Mouse (Mus musculus): ENCODE results near the gene DXBay18. TPM values are rescaled to one million over a fixed set of nuclear protein-coding genes. Genes with fewer than 3 reads are reported as not detected.
A peak's percentile ranks its signal among the peaks of the same experiment; 100 is the strongest.
"Not testable (repeated sequence)": the region's sequence is repeated elsewhere in the genome, so short reads cannot be mapped to it uniquely, and the experiment has no call there.

The DXBay18 gene
- not detected for total RNA-seq (2022)

- not testable (repeated sequence) for DNase-seq (ENCODE audit: low spot score)
These were observed at the start of gene DXBay18 for GRCm38 (mm10) chrX:73149350-73149749. DXBay18 (minus strand) TSS chrX:73149450.

GRCm38 (mm10) chrX:73191934-73192333 lies 42.7 kb upstream of the DXBay18 start, which contains the start of gene Xlr3b:
Xlr3b (plus strand) TSS chrX:73192207.
- peak; percentile 0 for DNase-seq (ENCODE audit: low spot score)

GRCm38 (mm10) chrX:73176889-73177288 lies 27.6 kb upstream of the DXBay18 start, which contains the start of gene Spin2d:
Spin2d (minus strand) TSS chrX:73176989.
- DNase-seq (ENCODE audit: low spot score), result not testable (repeated sequence)

GRCm38 (mm10) chrX:73148496-73148895 lies 754 bp downstream of the DXBay18 start, which contains the start of gene Xlr5b:
Xlr5b (plus strand) TSS chrX:73148796.
- DNase-seq (ENCODE audit: low spot score), result not testable (repeated sequence)

GRCm38 (mm10) chrX:73143218-73143618 lies 6.0 kb downstream of the DXBay18 start:
- DNase-seq (ENCODE audit: low spot score), result not testable (repeated sequence)

- DNase-seq (ENCODE audit: low spot score), result not testable (repeated sequence)
These were observed 26.1 kb downstream of the DXBay18 start for GRCm38 (mm10) chrX:73122859-73123829.

- DNase-seq (ENCODE audit: low spot score), result not testable (repeated sequence)
These were observed 32.5 kb downstream of the DXBay18 start, which contains the start of gene Gm14685 for GRCm38 (mm10) chrX:73116747-73117146. Gm14685 (plus strand) TSS chrX:73117047.

GRCm38 (mm10) chrX:73096941-73097508 lies 52.2 kb downstream of the DXBay18 start, which contains the start of gene Xlr3a:
Xlr3a (minus strand) TSS chrX:73097095.
- not testable (repeated sequence) for DNase-seq (ENCODE audit: low spot score)

Other genes starting within 250 kb of the DXBay18 start
- 10 to 100 TPM; 27.2 to 31.6 (median 29.3) TPM for gene Cetn2, start 231.0 kb downstream of the DXBay18 start, total RNA-seq (2022)
- gene Nsdhl, start 230.9 kb downstream of the DXBay18 start, total RNA-seq (2022), result 1 to 10 TPM; 4.0 to 5.7 (median 4.2) TPM
- 1 to 10 TPM in 2 of 4 experiments, under 1 TPM in 2; 0.63 to 1.7 (median 1.0) TPM for gene Zfp185, start 162.1 kb downstream of the DXBay18 start, total RNA-seq (2022)
- not detected for gene Pnma5, start 112.3 kb downstream of the DXBay18 start, total RNA-seq (2022)
- gene Pnma3, start 84.7 kb downstream of the DXBay18 start, total RNA-seq (2022), result not detected
- gene Xlr4a, start 67.0 kb downstream of the DXBay18 start, total RNA-seq (2022), result 1 to 10 TPM in 2 of 4 experiments, under 1 TPM in 2; 0.27 to 2.9 (median 1.7) TPM
- gene Xlr3a, start 52.4 kb downstream of the DXBay18 start, total RNA-seq (2022), result 1 to 10 TPM in 1 of 4 experiments, under 1 TPM in 2, not detected in 1; 0.25 to 2.1 (median 0.86) TPM
- gene Gm14685, start 32.4 kb downstream of the DXBay18 start, total RNA-seq (2022), result not detected
- not detected for gene Xlr5b, start 654 bp downstream of the DXBay18 start, total RNA-seq (2022)
- gene Spin2d, start 27.5 kb upstream of the DXBay18 start, total RNA-seq (2022), result not detected
- gene Xlr3b, start 42.8 kb upstream of the DXBay18 start, total RNA-seq (2022), result 1 to 10 TPM in 2 of 4 experiments, under 1 TPM in 2; 0.27 to 1.8 (median 1.2) TPM
- 1 to 10 TPM in 1 of 4 experiments, under 1 TPM in 1, not detected in 2; 0.17 to 1.5 TPM for gene Xlr4b, start 64.9 kb upstream of the DXBay18 start, total RNA-seq (2022)
- gene F8a, start 78.8 kb upstream of the DXBay18 start, total RNA-seq (2022), result 1 to 10 TPM; 6.9 to 7.6 (median 7.3) TPM
- gene Xlr4c, start 93.7 kb upstream of the DXBay18 start, total RNA-seq (2022), result not detected
- not detected for gene Xlr3c, start 115.9 kb upstream of the DXBay18 start, total RNA-seq (2022)
- not detected for gene Xlr5a, start 143.5 kb upstream of the DXBay18 start, total RNA-seq (2022)
- gene Xlr5c, start 143.5 kb upstream of the DXBay18 start, total RNA-seq (2022), result not detected
- not detected for gene Gm45015, start 187.4 kb upstream of the DXBay18 start, total RNA-seq (2022)
- 1 to 10 TPM; 6.1 to 7.5 (median 6.7) TPM for gene Zfp275, start 193.2 kb upstream of the DXBay18 start, total RNA-seq (2022)
- not detected for gene Gm18336, start 249.3 kb upstream of the DXBay18 start, total RNA-seq (2022)

Data from heart, adult 8-10 months (tissue).